Mouse (Mus musculus): ENCODE results near the gene 1700069L16Rik.
A peak's percentile ranks its signal among the peaks of the same experiment; 100 is the strongest.

1700069L16Rik gene

DNA sequence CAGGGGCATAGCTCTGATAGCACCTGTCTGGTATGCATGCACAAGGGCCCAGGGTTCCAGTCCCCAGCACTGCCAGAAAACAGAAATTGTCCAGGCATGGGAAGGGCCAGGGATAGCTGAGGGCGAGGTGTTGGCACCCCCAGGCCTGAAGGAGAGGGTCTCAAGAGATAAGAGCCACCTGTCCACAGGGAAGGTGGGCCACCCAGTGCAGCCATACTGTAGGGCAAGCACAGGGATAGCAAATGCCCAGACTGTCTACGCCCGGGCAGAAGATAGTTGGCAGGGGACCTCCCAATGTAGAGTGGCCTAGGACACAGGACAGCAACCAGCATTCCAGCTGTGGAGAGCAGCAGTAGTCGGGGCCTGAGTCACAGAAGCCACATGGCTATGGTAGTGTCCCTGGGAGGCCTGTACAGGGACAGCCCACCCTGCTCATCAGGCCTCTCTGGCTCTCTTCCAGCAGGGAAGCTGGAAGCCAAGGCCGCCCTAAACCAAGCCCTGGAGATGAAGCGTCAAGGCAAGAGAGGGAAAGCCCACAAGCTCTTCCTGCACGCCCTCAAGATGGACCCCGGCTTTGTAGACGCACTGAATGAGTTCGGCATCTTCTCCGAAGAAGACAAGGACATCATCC is 13.2 kb upstream of the 1700069L16Rik start:
- TF ChIP-seq GATA4 (IDR thresholded peaks at IDR 0.05; ENCODE audit: insufficient replicate concordance, low read length): no peak

DNA sequence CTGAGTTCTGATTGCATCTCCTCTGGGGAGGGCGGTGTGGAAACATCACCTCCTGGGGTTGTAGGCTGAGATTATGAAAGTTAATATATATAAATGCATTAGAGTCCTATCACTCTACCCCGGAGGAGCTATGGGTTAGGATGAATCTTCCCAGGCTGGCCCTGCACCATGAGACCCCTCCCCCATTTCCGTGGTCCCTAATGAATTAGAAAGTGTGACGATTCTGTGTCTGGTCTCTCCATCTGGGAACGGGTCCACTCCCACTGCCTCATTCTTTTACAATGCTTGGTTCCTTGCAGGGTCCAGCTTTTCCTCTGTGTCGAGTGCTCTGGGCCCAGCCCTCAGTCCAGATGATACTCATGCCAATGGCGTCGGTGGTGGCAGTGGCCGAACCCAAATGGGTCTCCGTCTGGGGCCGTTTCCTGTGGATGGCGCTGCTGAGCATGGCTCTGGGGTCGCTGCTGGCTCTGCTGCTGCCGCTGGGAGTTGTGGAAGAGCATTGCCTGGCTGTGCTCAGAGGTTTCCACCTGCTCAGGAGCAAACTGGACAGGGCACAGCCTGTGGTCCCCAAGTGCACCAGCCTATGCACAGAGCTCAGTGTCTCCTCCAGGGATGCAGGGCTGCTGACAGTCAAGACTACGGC is 12.1 kb upstream of the 1700069L16Rik start:
- TF ChIP-seq GATA4 (IDR thresholded peaks at IDR 0.05; ENCODE audit: insufficient replicate concordance, low read length): no peak

DNA sequence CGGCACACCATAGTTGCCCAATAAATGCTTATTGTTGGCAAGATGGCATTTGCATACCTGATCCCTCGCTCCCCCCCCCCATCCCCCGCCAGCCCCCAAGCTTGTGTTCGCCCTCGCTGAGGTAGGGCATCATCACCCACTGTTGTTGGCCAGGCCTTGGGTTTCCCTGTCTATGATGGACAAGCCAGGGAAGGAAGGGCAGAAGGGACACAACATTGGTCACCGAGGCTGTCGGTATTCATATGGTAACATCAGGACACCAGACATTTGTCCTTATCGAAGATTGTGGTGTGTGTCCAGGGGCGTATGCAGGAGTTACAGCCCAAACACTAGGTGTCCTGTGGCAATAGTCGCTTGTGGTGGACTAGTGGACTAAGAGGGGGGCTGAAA is 11.5 kb upstream of the 1700069L16Rik start:
- no peak for TF ChIP-seq GATA4 (IDR thresholded peaks at IDR 0.05; ENCODE audit: insufficient replicate concordance, low read length)

DNA sequence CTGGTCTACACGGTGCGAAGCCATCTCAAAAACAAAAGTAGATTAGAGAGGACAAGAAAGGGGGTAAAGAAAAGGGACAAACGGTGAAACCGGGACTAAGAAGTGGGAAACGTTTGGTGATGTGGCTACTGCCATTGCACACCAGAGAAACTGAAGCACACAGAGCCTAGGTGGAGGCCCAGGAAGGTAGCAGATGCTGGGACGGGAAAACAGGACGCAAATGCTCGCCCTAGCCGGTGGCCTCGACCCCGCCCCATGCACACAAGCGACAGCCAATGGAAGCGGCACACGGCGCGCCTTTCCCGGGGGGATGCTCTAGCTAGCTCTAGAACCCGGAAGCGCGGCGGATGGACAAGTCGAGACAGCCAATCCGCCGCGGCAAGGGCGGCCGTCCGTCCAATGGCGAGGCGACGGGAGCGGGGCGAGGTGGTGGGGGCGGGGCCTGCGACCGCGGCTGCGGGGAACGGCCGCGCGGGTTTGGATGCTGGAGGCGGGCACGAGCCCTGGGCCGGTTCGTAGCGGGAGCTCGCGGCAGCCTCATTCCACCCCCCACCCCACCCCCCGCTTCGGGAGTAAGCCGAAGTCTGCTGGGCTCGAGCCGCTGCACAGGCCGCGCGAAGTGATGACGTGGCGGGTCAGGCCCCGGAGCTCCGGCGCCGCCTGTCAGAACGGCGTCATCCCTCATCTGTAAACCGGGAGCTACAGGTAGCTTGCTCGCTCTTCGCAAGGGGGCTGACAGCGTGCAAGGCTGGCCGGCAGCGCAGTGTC is 11.0 kb upstream of the 1700069L16Rik start, which contains the start of gene Ficd:
Gene Ficd (plus strand): TSS at position 459 of the 768 bp plus-strand sequence.
- TF ChIP-seq GATA4 (IDR thresholded peaks at IDR 0.05; ENCODE audit: insufficient replicate concordance, low read length): peak; percentile 12; the same call in 1 of the 2 replicates

DNA sequence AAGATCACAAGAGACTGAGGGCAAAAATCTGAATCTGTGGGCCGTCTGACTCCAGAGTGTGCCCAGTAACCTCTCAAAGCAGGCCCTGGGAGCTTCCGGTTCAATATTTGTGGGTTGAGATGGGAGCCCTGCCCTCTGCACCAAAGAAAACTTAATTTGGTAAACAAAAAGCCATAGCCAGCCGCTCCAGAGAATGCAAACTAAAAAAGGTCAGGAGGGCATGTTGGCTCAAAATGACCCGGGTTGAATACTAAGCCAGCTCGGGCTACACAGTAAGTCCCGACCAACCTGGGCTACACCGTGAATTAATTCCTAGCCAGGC is 10.4 kb upstream of the 1700069L16Rik start:
- TF ChIP-seq GATA4 (IDR thresholded peaks at IDR 0.05; ENCODE audit: insufficient replicate concordance, low read length): no peak

DNA sequence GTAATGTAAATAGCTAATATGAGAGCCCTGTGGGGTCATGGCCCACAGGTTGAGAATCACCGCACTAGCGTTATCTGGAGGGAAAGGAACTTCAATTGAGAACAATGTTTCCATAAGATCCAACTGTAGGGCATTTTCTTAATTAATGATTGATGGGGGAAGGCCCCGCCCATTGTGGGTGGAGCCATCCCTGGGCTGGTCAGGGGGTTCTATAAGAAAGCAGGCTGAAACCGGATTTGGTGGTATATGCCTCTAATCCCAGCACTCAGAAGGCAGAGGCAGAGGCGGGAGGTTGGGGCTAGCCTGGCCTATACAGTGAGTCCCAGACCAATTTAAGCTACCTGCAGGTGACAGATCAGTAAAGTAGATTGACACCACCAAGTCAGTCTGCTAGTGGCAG is 9.8 kb upstream of the 1700069L16Rik start:
- no peak for TF ChIP-seq GATA4 (IDR thresholded peaks at IDR 0.05; ENCODE audit: insufficient replicate concordance, low read length)

DNA sequence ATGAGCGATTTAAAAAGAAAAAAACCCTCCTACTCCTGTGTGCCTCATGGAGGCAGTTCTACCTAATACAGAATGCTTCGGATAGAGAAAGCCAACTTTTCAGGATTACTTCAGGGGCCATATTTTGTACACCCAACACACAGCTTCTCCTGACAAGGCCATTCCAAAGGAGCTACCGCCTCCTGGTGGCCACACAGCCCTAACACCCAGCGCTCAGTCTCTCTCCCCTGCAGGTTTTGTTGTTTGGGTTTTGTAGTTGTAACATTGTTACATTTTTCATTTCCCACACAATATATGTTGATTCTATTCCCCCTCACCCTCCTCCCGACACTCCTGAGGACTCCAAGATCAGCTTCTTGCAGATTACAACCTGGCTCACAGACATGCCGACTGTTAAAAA is 7.6 kb upstream of the 1700069L16Rik start:
- no peak for TF ChIP-seq GATA4 (IDR thresholded peaks at IDR 0.05; ENCODE audit: insufficient replicate concordance, low read length)

DNA sequence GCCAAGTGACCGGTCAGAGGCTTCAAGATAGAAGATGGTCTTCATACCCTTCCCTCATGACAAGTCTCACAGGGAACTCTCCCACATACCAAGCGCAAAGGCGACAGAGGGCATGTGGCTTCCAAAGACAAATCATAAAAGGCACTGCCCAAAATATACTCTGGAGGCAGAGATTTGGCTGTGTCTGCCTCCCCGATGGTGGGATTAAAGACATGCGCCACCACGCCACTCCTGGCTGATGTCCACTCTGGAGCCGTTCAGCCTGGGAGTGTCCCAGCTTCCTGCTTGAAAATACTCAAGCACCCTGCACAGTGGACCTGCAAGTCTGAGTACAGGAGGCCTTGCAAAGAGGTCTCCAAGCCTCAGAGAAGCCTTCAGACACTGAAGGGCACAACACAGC is 6.6 kb upstream of the 1700069L16Rik start:
- no peak for TF ChIP-seq GATA4 (IDR thresholded peaks at IDR 0.05; ENCODE audit: insufficient replicate concordance, low read length)

DNA sequence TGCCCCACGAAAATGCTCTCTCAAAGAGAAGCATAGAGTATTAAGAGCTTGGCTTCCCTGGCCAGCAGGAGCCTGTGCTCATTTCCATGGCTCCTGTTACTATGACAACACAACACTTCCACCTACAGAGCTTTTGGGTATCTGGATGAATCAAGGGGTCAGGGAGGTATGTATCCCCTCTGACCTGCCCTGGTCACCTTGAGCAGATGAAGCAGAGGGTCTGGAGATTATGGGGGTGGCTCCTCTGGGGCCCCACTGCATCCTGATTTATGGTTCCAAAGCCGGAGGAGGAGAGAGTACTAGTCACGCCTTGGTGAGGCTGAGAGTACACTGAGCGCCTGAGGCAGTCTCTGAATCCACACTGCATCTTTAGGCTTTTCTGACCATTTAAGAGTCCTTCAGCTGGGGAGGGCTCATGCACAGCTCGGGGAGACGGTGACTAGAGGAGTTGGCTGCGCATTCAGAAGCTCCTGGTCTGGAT is 6.1 kb upstream of the 1700069L16Rik start:
- no peak for TF ChIP-seq GATA4 (IDR thresholded peaks at IDR 0.05; ENCODE audit: insufficient replicate concordance, low read length)

DNA sequence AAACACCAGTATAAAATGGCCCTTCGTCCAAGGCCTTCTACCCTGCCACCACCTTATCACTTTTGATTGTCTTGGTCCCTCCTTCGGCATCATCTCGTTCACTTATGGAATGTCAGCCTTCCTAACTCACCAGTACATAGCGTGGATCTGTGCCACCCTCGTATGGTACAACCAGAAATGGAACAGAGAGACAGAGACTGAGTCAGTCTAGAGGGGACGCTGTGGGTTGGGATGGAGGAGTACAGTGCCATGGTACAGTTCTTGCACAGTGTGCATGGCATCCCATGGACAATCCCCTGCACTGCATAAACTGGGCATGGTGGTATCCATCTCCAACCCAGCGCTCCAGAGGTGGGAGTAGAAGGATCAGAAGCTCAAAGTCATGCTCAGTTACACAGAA is 4.1 kb upstream of the 1700069L16Rik start:
- no peak for TF ChIP-seq GATA4 (IDR thresholded peaks at IDR 0.05; ENCODE audit: insufficient replicate concordance, low read length)

DNA sequence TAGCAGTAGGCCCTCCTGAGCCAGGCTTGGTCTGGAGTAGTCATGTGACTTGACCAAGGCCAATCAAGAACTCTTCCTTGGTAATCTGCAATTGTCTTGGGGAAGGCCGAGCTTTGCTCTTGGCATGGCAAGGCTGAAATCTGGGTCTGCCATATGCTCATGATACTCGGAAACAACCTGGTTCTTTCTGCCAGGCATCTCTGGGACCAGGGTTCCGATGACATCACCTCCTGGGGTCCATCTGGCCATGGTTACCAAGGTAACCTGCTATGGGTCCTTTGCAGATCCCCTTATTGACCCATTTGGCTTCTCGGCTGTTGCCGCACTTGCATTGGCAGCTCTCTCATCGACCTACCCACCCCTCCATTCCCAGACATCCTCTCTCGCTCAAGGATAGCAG is 3.4 kb upstream of the 1700069L16Rik start:
- no peak for TF ChIP-seq GATA4 (IDR thresholded peaks at IDR 0.05; ENCODE audit: insufficient replicate concordance, low read length)

DNA sequence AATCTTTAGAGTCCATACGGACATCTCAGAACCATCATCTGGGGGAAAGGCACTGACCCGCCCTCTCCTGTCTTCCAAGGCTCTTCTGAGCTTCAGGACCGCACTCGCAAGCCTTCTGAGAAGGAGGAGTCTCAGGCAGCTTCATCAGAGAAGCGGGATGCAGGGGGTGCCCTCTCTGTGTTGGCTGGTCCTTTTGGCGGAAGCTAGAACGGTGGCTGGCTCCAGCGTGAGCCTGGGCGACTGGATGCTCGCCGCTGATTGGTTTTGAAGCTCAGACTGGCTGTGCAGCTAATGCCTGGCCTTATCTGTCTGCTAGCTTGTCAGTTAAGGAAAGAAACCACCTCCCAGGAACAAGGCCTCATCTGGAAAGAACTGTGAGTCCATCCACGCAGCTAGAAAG is 2.7 kb upstream of the 1700069L16Rik start:
- no peak for TF ChIP-seq GATA4 (IDR thresholded peaks at IDR 0.05; ENCODE audit: insufficient replicate concordance, low read length)

DNA sequence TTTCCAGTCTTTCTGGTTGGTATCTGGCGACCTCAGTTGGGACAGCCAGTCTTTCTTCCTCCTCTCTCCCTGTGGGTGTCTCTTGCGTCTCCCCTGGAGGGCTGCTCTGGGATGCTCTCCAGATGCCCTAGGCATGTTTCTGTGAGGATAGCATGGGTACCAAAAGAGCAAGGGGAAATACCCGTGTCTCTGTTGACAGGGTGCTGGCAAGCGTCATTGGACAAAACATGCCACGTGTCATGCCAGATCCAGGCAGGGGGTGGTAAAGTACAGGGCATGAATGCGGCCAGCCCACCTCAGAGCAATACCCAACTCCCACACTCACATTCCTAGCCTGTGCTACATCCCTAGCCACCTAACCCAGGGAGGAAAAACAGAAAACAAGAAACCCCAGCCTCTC is 2.0 kb upstream of the 1700069L16Rik start:
- TF ChIP-seq GATA4 (IDR thresholded peaks at IDR 0.05; ENCODE audit: insufficient replicate concordance, low read length): no peak

DNA sequence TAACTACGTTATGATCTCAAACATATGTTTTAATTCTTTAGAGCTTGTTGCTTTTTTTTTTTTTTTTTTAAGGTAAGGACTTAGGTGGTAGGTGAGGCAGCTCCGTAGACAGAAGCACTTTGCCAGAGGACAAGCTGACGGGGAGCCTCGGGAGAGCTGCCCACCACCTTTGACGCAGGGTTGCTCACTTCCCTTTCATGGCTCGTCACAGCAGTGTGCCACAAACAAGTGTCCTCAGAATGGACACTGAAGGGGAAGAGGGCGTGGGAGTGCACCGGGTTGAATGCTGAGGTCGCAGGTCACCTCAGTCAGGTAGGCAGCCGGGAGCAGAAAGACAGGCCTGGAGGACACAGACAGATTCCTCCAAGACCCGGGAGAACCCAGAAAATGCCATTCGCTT is 845 bp upstream of the 1700069L16Rik start:
- TF ChIP-seq GATA4 (IDR thresholded peaks at IDR 0.05; ENCODE audit: insufficient replicate concordance, low read length): no peak

DNA sequence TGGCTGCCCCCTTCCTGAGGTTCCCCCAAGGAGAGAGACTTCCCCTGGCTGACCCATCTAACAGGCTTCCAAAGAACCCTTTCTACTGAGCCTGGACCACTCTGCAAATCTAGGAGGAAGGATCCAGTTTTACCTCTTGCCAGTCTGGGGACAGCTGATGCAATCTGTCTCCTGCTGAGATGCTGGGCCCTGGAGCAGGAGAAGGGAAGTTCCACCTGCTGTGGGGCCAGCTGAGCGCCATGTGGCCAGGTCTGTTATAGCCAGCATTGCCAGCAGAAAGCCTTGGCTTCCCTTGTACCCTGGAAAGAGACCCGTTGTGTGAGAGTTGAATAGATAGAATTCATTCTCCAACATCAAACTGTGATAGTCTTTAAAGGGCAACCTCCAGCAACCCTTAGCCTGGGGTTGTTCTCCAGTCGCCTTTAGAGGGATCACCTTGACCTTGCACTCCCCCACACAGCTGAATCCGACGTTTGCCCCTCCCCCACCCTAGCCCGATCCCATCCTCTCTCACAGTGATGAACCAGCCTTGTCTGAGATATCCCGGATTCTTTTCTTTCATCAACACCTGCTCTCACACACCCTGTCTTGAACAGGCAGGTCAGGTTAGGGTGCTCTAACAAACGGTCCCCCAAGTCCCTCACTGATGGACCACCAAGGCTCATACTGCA is 870 bp downstream of the 1700069L16Rik start:
- no peak for TF ChIP-seq GATA4 (IDR thresholded peaks at IDR 0.05; ENCODE audit: insufficient replicate concordance, low read length)
